Mouse (Mus musculus) CH12.LX (cell line): Measurements from ENCODE around the gene Sema4g.

Source experiments
- BHLHE40 ChIP-seq: IDR thresholded peaks from 2 replicates; pipeline ENCODE4 v1.6.1; 2011; ENCODE audit warnings: mild to moderate bottlenecking, low read depth, low read length, improper control_type of control experiment
- CHD2 ChIP-seq: IDR thresholded peaks from 2 replicates; pipeline ENCODE4 v1.6.1; 2011; ENCODE audit warnings: low read length, improper control_type of control experiment
- CTCF ChIP-seq, 2 experiments: IDR thresholded peaks in 1 of 2; conservative IDR thresholded peaks in 1 of 2; 2 replicates each; pipeline ENCODE4 v1.5.1; 2011 to 2012; ENCODE audit warnings: low read depth in 2 of 2, low read length in 2 of 2, improper control_type of control experiment in 1 of 2, inconsistent platforms in 1 of 2, mild to moderate bottlenecking in 1 of 2, moderate library complexity in 1 of 2
- E2F4 ChIP-seq: IDR thresholded peaks from 2 replicates; pipeline ENCODE4 v1.6.1; 2011; ENCODE audit warnings: low read depth, low read length, improper control_type of control experiment; ENCODE audit not compliant: insufficient replicate concordance
- EP300 ChIP-seq: IDR thresholded peaks from 2 replicates; pipeline ENCODE4 v1.6.1; 2011; ENCODE audit warnings: low read length, improper control_type of control experiment
- ETS1 ChIP-seq: conservative IDR thresholded peaks from 2 replicates; pipeline ENCODE4 v1.6.1; 2012; ENCODE audit warnings: low read depth, mild to moderate bottlenecking, inconsistent platforms, low read length, improper control_type of control experiment, moderate library complexity
- MAX ChIP-seq: IDR thresholded peaks from 2 replicates; pipeline ENCODE4 v1.6.1; 2011; ENCODE audit warnings: low read length, improper control_type of control experiment
- MAZ ChIP-seq: IDR thresholded peaks from 2 replicates; pipeline ENCODE4 v1.6.1; 2012; ENCODE audit warnings: low read depth, mild to moderate bottlenecking, inconsistent platforms, low read length, improper control_type of control experiment, moderate library complexity
- POLR2A ChIP-seq: IDR thresholded peaks from 2 replicates; pipeline ENCODE4 v1.6.1; 2011; ENCODE audit warnings: low read depth, mild to moderate bottlenecking, improper control_type of control experiment, low read length
- POLR2AphosphoS2 ChIP-seq: IDR thresholded peaks from 2 replicates; pipeline ENCODE4 v1.6.1; 2011; ENCODE audit warnings: low read depth, low read length, improper control_type of control experiment
- SIN3A ChIP-seq: IDR thresholded peaks from 2 replicates; pipeline ENCODE4 v1.6.1; 2012; ENCODE audit warnings: low read length, improper control_type of control experiment, inconsistent platforms
- TBP ChIP-seq: conservative IDR thresholded peaks from 2 replicates; pipeline ENCODE4 v1.6.1; 2011; ENCODE audit warnings: low read depth, low read length, improper control_type of control experiment
- ZC3H11A ChIP-seq: IDR thresholded peaks from 2 replicates; pipeline ENCODE4 v1.6.1; 2012; ENCODE audit warnings: low read depth, mild to moderate bottlenecking, inconsistent platforms, low read length, improper control_type of control experiment

DNA sequence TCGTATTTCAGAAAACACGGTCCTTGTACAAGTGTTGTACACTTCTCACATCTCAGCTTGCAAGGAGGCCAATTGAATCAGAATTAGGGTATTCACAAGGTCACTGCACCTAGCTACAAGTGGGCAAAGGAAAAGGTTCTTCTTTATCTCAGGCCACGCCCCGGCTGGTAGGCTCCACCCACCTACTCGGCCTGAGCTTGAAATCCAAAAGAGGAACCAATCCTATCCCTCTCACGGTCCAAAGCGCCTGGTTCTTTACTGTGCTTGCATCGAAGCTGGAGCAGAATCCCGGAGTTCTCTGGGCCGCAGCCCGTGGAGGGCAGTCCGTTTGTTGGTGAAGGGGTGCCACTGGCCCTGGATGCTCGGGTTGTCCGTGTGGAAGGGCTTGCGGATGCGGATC lies 16.5 kb downstream of the Sema4g start, which contains the start of gene Twnk:
- no peak for TF ChIP-seq BHLHE40
- TF ChIP-seq ZC3H11A = no peak
- TF ChIP-seq POLR2A = peak; percentile 52
- no peak for TF ChIP-seq POLR2AphosphoS2
- TF ChIP-seq MAX = no peak
- no peak for TF ChIP-seq CTCF (conservative IDR thresholded peaks at IDR 0.05 in 1 of 2, IDR thresholded peaks at IDR 0.05 in 1 of 2; ENCODE audit: low read depth in 2 of 2, low read length in 2 of 2)
- no peak for TF ChIP-seq ETS1
- TF ChIP-seq E2F4 = no peak
- peak; percentile 72 for TF ChIP-seq TBP
- no peak for TF ChIP-seq CHD2
- TF ChIP-seq MAZ = no peak
- no peak for TF ChIP-seq EP300
- TF ChIP-seq SIN3A = no peak
